Mouse (Mus musculus): ENCODE data around the gene Psma7. TPM values are rescaled to one million over a fixed set of nuclear protein-coding genes. Genes with fewer than 3 reads are reported as not detected.

Psma7 gene
- polyA plus RNA-seq, 1 experiment: 149 TPM

DNA sequence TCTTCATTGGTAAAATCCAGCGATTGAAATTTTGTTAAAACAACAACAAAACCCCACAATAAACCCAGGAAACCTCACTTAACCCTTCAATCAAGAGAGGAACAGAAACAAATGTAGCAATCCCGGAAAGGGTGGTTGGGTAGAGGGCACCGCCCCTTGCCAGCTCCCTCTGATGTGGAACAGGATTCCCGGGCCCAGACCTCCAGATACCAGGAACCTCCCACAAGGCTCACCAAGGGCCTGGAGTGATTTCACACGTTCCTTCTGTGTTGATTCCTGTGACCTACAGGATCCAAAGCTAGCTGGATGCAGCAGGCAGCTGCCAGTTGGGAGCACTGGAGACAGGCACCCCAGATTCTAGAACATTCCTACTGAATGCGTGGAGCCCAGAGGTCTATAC, 1.8 kb downstream of the Psma7 start:
- peaks cover 1% of the 10 kb centered on the region; the same call in 1 of the 2 replicates for H3K4me1 ChIP-seq (ENCODE audit: control insufficient read depth, insufficient read depth, low read length)
- 28% methylated on average over 6 of the region's 6 CpGs for WGBS
- H3K27ac ChIP-seq (ENCODE audit: control insufficient read depth, insufficient read depth, low read depth, low read length, poor library complexity): no peak overlapping the region
- peak overlapping the region; percentile 14 for H3K4me3 ChIP-seq (replicated peaks; ENCODE audit: control insufficient read depth, low read depth, low read length)
- no peak for TF ChIP-seq CTCF (IDR thresholded peaks at IDR 0.05; ENCODE audit: control insufficient read depth, insufficient read depth, low read length)
- no peak for TF ChIP-seq POLR2A (IDR thresholded peaks at IDR 0.05; ENCODE audit: borderline replicate concordance, control insufficient read depth, low read depth, low read length)

DNA sequence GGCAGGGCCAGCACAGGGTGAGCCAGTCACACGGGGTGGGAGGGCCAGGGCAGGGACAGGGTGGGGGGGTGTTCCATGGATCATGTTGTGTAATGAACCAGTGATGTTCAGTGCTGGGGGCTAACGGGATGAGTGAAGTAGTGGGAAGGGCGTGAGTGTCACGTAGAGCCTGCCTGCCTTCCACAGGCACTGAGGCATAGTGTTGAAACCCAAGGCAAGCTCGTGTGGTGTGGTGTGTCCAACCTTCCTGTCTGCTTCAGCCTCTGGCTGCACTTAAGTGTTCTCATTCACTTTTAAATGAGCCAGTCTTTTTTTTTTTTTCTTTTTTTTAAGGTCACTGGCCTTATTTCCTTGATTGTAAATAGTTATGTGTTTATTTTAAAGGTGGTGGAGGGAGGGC, 7.5 kb downstream of the Psma7 start:
- TF ChIP-seq POLR2A (IDR thresholded peaks at IDR 0.05; ENCODE audit: borderline replicate concordance, control insufficient read depth, low read depth, low read length): no peak
- TF ChIP-seq CTCF (IDR thresholded peaks at IDR 0.05; ENCODE audit: control insufficient read depth, insufficient read depth, low read length): no peak
- Histone ChIP-seq H3K4me1 (ENCODE audit: control insufficient read depth, insufficient read depth, low read length) (no peaks in the 10 kb centered on the region), H3K27ac (ENCODE audit: control insufficient read depth, insufficient read depth, low read depth, low read length, poor library complexity) (no peak overlapping the region), H3K4me3 (replicated peaks; ENCODE audit: control insufficient read depth, low read depth, low read length) (no peak overlapping the region)
- 39% methylated on average over 5 of the region's 5 CpGs for WGBS

DNA sequence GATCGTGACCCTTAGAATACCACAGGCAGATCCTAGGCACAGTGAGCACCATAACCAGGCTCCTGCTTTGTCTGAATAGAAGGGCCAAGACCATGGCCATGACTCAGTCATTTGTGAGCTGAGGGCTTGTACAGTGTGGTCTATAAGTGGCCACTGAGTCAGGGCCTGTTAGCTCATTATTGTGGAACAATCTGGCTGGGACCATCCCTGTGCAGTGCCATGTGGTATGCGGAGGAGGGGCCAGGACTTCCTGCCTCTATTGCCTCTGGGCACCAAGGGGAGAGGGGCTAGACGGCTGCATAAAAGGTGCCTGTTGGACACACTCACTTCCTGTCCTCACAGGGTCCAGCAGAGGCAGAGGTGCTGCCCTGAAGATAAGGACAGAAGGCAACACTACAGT, 8.3 kb downstream of the Psma7 start:
- WGBS: 61% methylated on average over 3 of the region's 3 CpGs
- no peaks in the 10 kb centered on the region for H3K4me1 ChIP-seq (ENCODE audit: control insufficient read depth, insufficient read depth, low read length)
- H3K4me3 ChIP-seq (replicated peaks; ENCODE audit: control insufficient read depth, low read depth, low read length): no peak overlapping the region
- no peak overlapping the region for H3K27ac ChIP-seq (ENCODE audit: control insufficient read depth, insufficient read depth, low read depth, low read length, poor library complexity)
- no peak for TF ChIP-seq CTCF (IDR thresholded peaks at IDR 0.05; ENCODE audit: control insufficient read depth, insufficient read depth, low read length)
- no peak for TF ChIP-seq POLR2A (IDR thresholded peaks at IDR 0.05; ENCODE audit: borderline replicate concordance, control insufficient read depth, low read depth, low read length)

DNA sequence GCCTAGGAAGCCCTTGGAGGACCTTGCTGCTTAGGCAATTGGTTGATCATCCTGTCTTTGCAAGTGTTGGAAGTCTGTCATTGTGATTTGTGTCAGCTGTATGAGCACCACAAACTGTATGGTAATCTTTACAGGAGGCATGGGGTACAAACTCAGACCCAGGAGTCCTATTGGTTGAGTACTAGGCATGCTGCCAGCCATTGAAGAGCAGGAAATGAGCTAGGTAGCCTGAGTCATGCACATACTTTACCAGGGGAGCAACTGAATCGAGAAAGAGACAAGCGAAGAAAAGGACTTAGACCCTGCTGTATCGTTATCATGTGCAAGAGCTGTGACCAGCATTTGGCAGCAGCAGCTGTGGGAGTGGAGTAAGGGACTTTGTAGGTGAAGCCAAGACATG, 9.3 kb downstream of the Psma7 start:
- Histone ChIP-seq H3K4me3 (replicated peaks; ENCODE audit: control insufficient read depth, low read depth, low read length) (no peak overlapping the region), H3K27ac (ENCODE audit: control insufficient read depth, insufficient read depth, low read depth, low read length, poor library complexity) (no peak overlapping the region), H3K4me1 (ENCODE audit: control insufficient read depth, insufficient read depth, low read length) (peaks cover 1% of the 10 kb centered on the region; the same call in 1 of the 2 replicates)
- no peak for TF ChIP-seq POLR2A (IDR thresholded peaks at IDR 0.05; ENCODE audit: borderline replicate concordance, control insufficient read depth, low read depth, low read length)
- TF ChIP-seq CTCF (IDR thresholded peaks at IDR 0.05; ENCODE audit: control insufficient read depth, insufficient read depth, low read length): no peak
- WGBS: 27% methylated on average over 3 of the region's 3 CpGs

DNA sequence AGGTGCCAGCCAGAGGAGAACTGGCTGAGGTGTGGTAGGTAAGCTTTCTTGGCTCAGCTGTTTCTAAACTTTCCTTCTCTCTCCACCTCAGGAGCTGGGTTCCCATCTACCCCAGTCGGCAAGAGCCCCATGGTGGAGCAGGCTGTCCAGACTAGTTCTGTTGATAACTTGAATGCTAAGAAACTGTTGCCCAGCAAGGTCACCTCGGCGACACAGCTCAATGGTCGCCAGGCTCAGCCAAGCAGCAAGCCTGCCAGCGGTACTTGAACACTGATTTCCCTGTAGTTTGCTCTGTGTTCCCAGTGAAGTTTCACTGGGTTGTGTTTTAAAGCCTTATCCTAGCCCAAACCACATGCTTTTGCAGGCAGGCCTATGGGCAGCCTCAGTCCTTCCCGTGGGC, 11.0 kb downstream of the Psma7 start:
- H3K27ac ChIP-seq (ENCODE audit: control insufficient read depth, insufficient read depth, low read depth, low read length, poor library complexity): no peak overlapping the region
- WGBS: 80% methylated on average over 6 of the region's 6 CpGs
- no peak overlapping the region for H3K4me3 ChIP-seq (replicated peaks; ENCODE audit: control insufficient read depth, low read depth, low read length)
- TF ChIP-seq CTCF (IDR thresholded peaks at IDR 0.05; ENCODE audit: control insufficient read depth, insufficient read depth, low read length) (no peak), POLR2A (IDR thresholded peaks at IDR 0.05; ENCODE audit: borderline replicate concordance, control insufficient read depth, low read depth, low read length) (no peak)
- peaks cover 2% of the 10 kb centered on the region; the same call in 1 of the 2 replicates for H3K4me1 ChIP-seq (ENCODE audit: control insufficient read depth, insufficient read depth, low read length)

DNA sequence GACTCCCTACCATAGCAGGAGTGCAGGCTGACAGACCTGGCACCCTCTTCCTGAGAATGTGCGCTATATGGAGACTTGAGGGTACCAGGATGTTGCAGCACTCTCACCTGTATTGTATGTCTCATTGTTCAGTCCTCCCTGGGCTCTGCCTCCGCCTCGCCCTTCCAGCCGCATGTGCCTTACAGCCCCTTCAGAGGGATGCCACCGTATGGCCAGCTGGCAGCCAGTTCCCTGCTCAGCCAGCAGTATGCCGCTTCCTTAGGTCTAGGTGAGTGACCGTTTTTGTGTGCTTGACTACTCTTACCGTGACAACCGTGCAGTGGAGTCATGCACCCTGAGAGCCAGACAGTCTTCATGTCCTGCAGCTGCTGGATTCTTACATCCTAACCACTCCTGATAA, 14.5 kb downstream of the Psma7 start:
- TF ChIP-seq POLR2A (IDR thresholded peaks at IDR 0.05; ENCODE audit: borderline replicate concordance, control insufficient read depth, low read depth, low read length): no peak
- H3K4me3 ChIP-seq (replicated peaks; ENCODE audit: control insufficient read depth, low read depth, low read length): no peak overlapping the region
- 86% methylated on average over 9 of the region's 9 CpGs for WGBS
- H3K27ac ChIP-seq (ENCODE audit: control insufficient read depth, insufficient read depth, low read depth, low read length, poor library complexity): no peak overlapping the region
- peaks cover 2% of the 10 kb centered on the region; the same call in 1 of the 2 replicates for H3K4me1 ChIP-seq (ENCODE audit: control insufficient read depth, insufficient read depth, low read length)

DNA sequence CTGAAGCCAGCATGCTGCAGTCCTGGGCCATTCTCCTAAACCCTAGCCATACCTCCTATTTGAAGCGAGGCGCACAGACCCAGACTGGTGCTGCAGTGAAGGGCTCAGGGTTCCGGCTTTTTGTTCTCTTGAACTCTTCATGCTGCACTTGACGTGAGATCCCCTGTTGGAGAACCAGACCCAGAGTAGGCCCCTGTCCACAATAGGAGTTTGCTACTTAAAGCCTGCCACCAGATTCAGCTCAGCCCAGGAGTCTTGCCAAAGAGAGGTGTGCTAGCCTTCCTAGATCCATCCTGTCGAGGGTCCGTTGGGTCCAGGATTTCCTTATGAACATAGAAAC, 16.4 kb downstream of the Psma7 start:
- peaks cover 2% of the 10 kb centered on the region; the same call in 1 of the 2 replicates for H3K4me1 ChIP-seq (ENCODE audit: control insufficient read depth, insufficient read depth, low read length)
- H3K4me3 ChIP-seq (replicated peaks; ENCODE audit: control insufficient read depth, low read depth, low read length): peak overlapping the region; percentile 92
- WGBS: 31% methylated on average over 6 of the region's 6 CpGs
- TF ChIP-seq CTCF (IDR thresholded peaks at IDR 0.05; ENCODE audit: control insufficient read depth, insufficient read depth, low read length) (no peak), POLR2A (IDR thresholded peaks at IDR 0.05; ENCODE audit: borderline replicate concordance, control insufficient read depth, low read depth, low read length) (no peak)
- H3K27ac ChIP-seq (ENCODE audit: control insufficient read depth, insufficient read depth, low read depth, low read length, poor library complexity): no peak overlapping the region

DNA sequence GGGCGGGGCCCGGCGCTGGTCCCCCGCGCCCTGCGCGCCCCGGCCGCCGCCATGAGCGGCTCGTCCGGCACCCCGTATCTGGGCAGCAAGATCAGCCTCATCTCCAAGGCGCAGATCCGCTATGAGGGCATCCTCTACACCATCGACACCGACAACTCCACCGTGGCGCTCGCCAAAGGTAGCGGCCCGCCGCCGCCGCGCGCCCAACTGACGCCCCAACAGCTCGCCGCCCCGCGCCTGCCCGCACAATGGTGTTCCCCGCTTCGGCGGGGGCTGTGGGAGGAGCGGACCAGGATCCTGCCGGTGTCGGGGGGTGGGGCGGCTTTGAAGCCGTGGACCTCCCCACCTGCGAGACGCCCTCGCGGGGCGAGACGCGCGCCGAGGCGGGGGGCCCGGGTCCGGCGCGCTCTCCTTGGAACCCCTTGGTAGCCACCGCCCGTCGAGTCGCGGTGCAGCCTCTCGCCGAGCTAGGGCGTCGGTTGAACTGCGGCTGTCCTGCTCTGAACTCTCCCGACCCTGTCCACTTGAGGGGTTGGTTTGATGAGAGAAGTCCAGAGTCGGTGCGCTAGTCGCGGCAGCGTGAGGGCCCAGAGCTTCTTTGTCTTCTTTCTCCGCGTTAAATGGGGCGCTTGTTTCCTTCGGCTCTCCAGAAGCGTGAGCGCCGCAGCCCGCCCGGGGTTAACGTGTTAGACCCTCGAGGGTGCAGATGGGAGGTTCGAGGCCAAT, 16.9 kb downstream of the Psma7 start:
- H3K4me3 ChIP-seq (replicated peaks; ENCODE audit: control insufficient read depth, low read depth, low read length): peak overlapping the region; percentile 92
- peaks cover 2% of the 10 kb centered on the region; the same call in 1 of the 2 replicates for H3K4me1 ChIP-seq (ENCODE audit: control insufficient read depth, insufficient read depth, low read length)
- WGBS: under 1% methylated on average over 84 of the region's 84 CpGs
- H3K27ac ChIP-seq (ENCODE audit: control insufficient read depth, insufficient read depth, low read depth, low read length, poor library complexity): peak overlapping the region; percentile 92
- TF ChIP-seq POLR2A (IDR thresholded peaks at IDR 0.05; ENCODE audit: borderline replicate concordance, control insufficient read depth, low read depth, low read length) (no peak), CTCF (IDR thresholded peaks at IDR 0.05; ENCODE audit: control insufficient read depth, insufficient read depth, low read length) (no peak)
